Mouse (Mus musculus) heart, embryonic 10.5 days (tissue): Measurements from ENCODE around the gene Fermt3. TPM values are rescaled to one million over a fixed set of nuclear protein-coding genes. Genes with fewer than 3 reads are reported as not detected.

Experiments used
- DNase-seq: peaks from one replicate; pipeline ENCODE4 v3.0.0-alpha.2; 2017; ENCODE audit warnings: low spot score
- H3K27ac ChIP-seq: fragments of 300-500 bp; sonication (generic); 2 replicates; pipeline ENCODE4 v1.5.1; 2016; ENCODE audit warnings: mild to moderate bottlenecking
- H3K27me3 ChIP-seq: fragments of 300-500 bp; sonication (generic); 2 replicates; pipeline ENCODE4 v1.6.1; 2016; ENCODE audit warnings: mild to moderate bottlenecking; ENCODE audit not compliant: poor library complexity, insufficient read depth, severe bottlenecking
- H3K36me3 ChIP-seq: fragments of 300-500 bp; sonication (generic); 2 replicates; pipeline ENCODE4 v1.6.1; 2016; ENCODE audit warnings: mild to moderate bottlenecking, moderate library complexity
- H3K4me1 ChIP-seq: fragments of 300-500 bp; sonication (generic); 2 replicates; pipeline ENCODE4 v1.6.1; 2016; ENCODE audit warnings: mild to moderate bottlenecking
- H3K4me3 ChIP-seq: fragments of 300-500 bp; sonication (generic); 2 replicates; pipeline ENCODE4 v1.5.1; 2016; ENCODE audit warnings: mild to moderate bottlenecking, moderate library complexity
- H3K9me3 ChIP-seq: fragments of 300-500 bp; sonication (generic); 2 replicates; pipeline ENCODE4 v1.6.1; 2016; ENCODE audit warnings: mild to moderate bottlenecking, moderate library complexity
- WGBS: fragments of 180-500 bp; shearing (Covaris S2); methylation state at CpG from one replicate; pipeline ENCODE4 v1.1.7; 2016; 5-methylcytosine and 5-hydroxymethylcytosine counted together
- polyA plus RNA-seq: library from polyadenylated mRNA; unstranded; fragments of >200 nt; fragmentation: Nextera tagmentation; extraction: Ambion mirVana; gene quantifications from 2 replicates; pipeline ENCODE4 v1.2.1, GENCODE M21; 2016

The Fermt3 gene
- 10.6 and 22.7 TPM in 2 replicates for polyA plus RNA-seq

DNA sequence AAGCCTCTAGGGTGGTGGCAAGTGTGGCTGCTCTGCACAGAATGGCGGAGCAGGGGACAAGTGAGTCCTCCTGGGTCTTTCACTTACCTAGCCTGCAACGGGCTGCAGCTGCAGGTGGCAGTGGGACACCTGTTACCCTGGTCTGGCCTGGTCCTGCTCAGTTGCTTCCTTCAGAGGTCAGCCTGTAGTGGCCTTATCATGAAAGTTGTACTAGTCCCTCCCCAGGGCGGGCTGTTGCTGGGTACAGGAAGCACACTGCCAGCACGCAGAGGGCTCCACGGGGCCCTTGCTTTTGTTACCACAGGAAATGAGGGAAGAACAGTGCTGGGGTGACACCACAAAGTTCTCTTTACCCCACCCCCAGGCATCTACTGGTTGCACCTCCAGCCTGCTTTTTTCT is at the start of gene Fermt3:
Fermt3 (minus strand) TSS at position 279 of the 400 bp plus-strand sequence.
- no peaks in the 10 kb centered on the region for H3K27me3 ChIP-seq
- no peak for DNase-seq
- no peaks in the 10 kb centered on the region for H3K9me3 ChIP-seq
- peaks cover 81% of the 10 kb centered on the region for H3K36me3 ChIP-seq
- peaks cover 26% of the 10 kb centered on the region for H3K4me1 ChIP-seq
- H3K4me3 ChIP-seq = peak within 1 kb of the TSS; percentile 16; the same call in 1 of the 2 replicates
- peak within 1 kb of the TSS; percentile 47; the same call in 1 of the 2 replicates for H3K27ac ChIP-seq
- 66% methylated on average over 5 of the region's 5 CpGs for WGBS

- DNase-seq = no peak
- 9% methylated on average over 14 of the region's 14 CpGs for WGBS
- H3K4me1 ChIP-seq = peaks cover 66% of the 10 kb centered on the region
- H3K9me3 ChIP-seq = no peaks in the 10 kb centered on the region
- no peak overlapping the region for H3K4me3 ChIP-seq
- no peak overlapping the region for H3K27ac ChIP-seq
- peaks cover 69% of the 10 kb centered on the region for H3K27me3 ChIP-seq
- no peaks in the 10 kb centered on the region for H3K36me3 ChIP-seq
Observed at GRCm38 (mm10) chr19:7068136-7068535, 48.9 kb upstream of the Fermt3 start.

- DNase-seq = no peak
- H3K27ac ChIP-seq = no peak overlapping the region
- whole genome bisulfite sequencing = 37% methylated on average over 20 of the region's 20 CpGs
- H3K4me1 ChIP-seq = peaks cover 60% of the 10 kb centered on the region
- H3K4me3 ChIP-seq = no peak overlapping the region
- no peaks in the 10 kb centered on the region for H3K36me3 ChIP-seq
- no peaks in the 10 kb centered on the region for H3K9me3 ChIP-seq
- peaks cover 65% of the 10 kb centered on the region for H3K27me3 ChIP-seq
Observed at GRCm38 (mm10) chr19:7067344-7068050, 48.2 kb upstream of the Fermt3 start.

DNA sequence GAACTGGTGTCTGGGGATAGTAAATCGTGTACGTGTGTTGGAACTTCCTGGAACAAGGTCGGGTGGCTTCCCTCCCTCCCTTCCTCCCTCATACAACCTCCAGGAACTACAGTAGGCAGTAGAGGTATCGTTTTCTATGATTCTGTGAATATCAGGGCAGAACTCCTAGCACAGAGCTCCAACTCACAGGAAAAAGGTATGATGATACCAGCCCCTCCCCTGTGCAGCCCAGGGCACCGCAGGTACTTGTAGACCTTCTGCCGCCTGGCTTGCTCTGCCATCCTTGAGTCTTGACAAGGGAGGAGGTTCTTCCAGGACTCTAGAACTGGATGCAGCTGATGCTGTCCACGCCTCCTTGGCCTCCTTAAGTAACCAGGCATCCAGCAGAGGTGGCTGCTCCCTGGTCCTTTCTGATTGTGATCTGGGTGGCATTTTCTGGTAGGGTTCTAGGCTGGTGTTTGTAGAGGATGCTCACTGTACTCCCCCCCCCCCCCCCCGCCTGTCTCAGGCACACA is 47.6 kb upstream of the Fermt3 start:
- Histone ChIP-seq H3K36me3 (no peaks in the 10 kb centered on the region), H3K4me1 (peaks cover 54% of the 10 kb centered on the region), H3K27ac (peak overlapping the region; percentile 74), H3K4me3 (no peak overlapping the region), H3K27me3 (peaks cover 60% of the 10 kb centered on the region), H3K9me3 (no peaks in the 10 kb centered on the region)
- DNase-seq = no peak
- WGBS = 26% methylated on average over 8 of the region's 8 CpGs

- Histone ChIP-seq H3K27ac (peak overlapping the region; percentile 74), H3K36me3 (no peaks in the 10 kb centered on the region), H3K27me3 (peaks cover 54% of the 10 kb centered on the region), H3K9me3 (no peaks in the 10 kb centered on the region), H3K4me1 (peaks cover 49% of the 10 kb centered on the region), H3K4me3 (no peak overlapping the region)
- DNase-seq = no peak
- 34% methylated on average over 15 of the region's 15 CpGs for WGBS
Observed at GRCm38 (mm10) chr19:7066034-7066827, 47.0 kb upstream of the Fermt3 start.

- DNase-seq = peak; percentile 89
- Histone ChIP-seq H3K36me3 (no peaks in the 10 kb centered on the region), H3K4me1 (peaks cover 32% of the 10 kb centered on the region), H3K27ac (no peak overlapping the region), H3K9me3 (no peaks in the 10 kb centered on the region), H3K27me3 (peaks cover 50% of the 10 kb centered on the region), H3K4me3 (no peak overlapping the region)
- WGBS = 1% methylated on average over 3 of the region's 3 CpGs
Observed at GRCm38 (mm10) chr19:7064571-7064970, 45.3 kb upstream of the Fermt3 start.

DNA sequence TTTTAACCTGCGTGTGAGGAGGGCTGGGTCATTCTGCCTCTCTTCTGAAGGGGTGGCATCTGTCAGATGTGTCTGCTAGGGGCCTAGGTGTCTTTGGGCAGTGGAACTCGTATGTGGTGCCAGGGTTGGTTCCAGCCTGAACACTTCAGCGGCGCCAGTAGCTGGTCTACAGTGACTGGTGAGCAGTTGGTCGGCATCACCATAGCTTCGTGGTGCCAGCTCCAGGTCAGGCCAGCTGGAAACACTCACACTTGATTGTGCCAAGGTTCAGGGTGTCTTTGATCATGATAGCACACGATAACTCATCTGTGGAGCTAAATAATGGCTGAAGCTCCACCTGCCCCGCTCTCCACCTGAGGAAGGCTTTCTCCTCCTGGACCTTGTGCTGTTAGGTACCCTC is 43.6 kb upstream of the Fermt3 start:
- Histone ChIP-seq H3K4me1 (peaks cover 29% of the 10 kb centered on the region), H3K9me3 (no peaks in the 10 kb centered on the region), H3K27me3 (peaks cover 46% of the 10 kb centered on the region), H3K27ac (no peak overlapping the region), H3K36me3 (no peaks in the 10 kb centered on the region), H3K4me3 (no peak overlapping the region)
- no peak for DNase-seq
- WGBS = 89% methylated on average over 8 of the region's 8 CpGs

DNA sequence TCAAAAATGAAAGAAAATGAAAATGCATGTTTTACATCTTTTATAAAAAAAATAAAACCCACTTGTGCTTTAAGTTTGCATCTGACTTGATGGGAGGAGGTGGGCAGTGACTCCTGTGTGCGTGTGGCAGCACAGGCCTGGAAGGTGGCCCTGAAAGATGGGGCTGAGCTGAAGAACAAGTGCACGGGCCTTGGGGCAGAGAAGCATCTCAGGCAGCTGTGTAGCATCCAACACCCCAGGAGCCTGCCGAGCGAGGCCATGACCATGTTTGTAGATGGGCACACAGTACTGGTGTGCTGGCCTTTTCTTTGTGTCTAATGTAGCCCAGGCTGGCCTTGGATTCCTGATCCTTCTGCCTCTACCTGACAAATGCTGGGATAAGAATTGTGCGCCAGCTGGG is 42.8 kb upstream of the Fermt3 start:
- Histone ChIP-seq H3K4me3 (no peak overlapping the region), H3K27me3 (peaks cover 37% of the 10 kb centered on the region), H3K36me3 (no peaks in the 10 kb centered on the region), H3K9me3 (no peaks in the 10 kb centered on the region), H3K4me1 (peaks cover 29% of the 10 kb centered on the region), H3K27ac (no peak overlapping the region)
- DNase-seq = no peak
- WGBS = 85% methylated on average over 5 of the region's 5 CpGs

DNA sequence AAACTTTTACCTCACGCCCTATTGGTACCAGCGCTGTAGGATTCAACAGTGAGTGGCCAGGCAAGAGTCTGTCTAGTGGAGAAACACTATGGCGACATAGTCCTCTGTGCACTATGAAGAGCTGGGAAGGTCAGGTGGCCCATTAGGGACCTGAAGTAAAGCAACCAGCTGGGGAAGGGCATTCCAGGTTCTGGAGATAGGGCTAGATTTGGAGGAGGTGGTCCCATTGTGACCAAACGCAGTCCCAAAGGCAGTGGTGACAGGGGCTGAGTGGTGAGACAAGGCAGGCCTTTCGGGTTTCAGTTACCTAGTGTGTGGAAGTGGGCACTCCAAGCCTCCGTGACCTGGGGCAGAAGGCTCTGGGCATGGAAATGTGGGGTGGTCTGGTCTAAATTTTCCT is 39.3 kb upstream of the Fermt3 start:
- Histone ChIP-seq H3K27me3 (peaks cover 21% of the 10 kb centered on the region; the same call in 1 of the 2 replicates), H3K27ac (peak overlapping the region; percentile 88; the same call in 1 of the 2 replicates), H3K36me3 (no peaks in the 10 kb centered on the region), H3K4me1 (peaks cover 33% of the 10 kb centered on the region), H3K9me3 (no peaks in the 10 kb centered on the region), H3K4me3 (peak overlapping the region; percentile 87)
- 38% methylated on average over 6 of the region's 6 CpGs for WGBS
- no peak for DNase-seq

DNA sequence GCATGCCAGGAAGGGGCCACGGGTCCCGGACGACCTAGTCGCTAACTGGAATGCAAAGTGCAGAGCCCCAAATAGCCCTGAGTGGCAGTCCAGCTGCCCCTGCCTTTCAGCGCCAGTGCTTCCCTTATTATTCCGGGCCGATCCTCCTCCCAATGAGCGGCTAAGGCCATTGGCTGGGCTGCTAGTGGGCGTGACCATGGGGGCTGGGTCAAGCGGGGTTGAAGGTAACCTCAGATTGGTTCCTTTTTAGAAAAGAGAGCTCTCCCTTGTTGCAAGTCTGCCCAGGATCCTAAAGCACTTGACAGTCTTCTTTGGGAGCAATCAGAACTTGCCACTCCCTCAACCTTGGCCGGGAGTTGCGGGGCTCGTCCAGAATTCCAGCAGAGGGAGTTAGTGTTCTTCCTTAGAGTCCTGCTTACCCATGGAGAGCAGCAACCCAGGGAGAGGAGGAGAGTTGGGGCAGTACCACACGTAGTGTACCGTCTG is 38.5 kb upstream of the Fermt3 start:
- H3K27me3 ChIP-seq = peaks cover 21% of the 10 kb centered on the region; the same call in 1 of the 2 replicates
- H3K4me1 ChIP-seq = peaks cover 33% of the 10 kb centered on the region
- peak overlapping the region; percentile 88 for H3K27ac ChIP-seq
- peak; percentile 96 for DNase-seq
- no peaks in the 10 kb centered on the region for H3K9me3 ChIP-seq
- H3K36me3 ChIP-seq = no peaks in the 10 kb centered on the region
- peak overlapping the region; percentile 87 for H3K4me3 ChIP-seq
- WGBS = 0% methylated on average over 15 of the region's 15 CpGs

DNA sequence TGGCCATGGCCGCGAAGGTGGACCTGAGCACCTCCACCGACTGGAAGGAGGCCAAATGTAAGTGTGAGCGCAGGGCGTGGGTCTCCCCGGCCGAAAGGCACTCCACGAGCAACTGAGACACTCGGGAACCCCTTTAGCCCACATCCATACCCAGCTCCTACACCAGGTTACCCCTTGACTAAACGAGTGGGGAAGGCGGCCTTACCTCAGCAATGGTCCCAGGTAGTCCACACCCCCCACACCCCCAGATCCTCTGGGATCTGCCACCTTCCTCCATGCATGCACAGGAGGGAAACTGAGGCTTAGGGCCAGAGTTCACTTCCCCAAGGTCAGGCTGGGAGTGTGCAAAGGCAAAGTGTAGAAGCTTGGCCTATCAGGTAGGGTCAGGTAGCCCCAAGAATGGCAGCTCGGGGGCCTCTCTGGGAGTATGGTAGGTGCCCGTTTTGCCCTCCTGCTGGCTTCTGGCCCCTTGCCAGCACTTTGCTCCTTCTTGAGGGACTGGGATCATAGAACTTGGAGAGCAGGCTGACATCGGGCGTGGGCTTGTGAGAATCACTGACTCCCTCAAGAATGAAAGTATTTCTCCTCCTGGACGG is 38.0 kb upstream of the Fermt3 start:
- peaks cover 21% of the 10 kb centered on the region; the same call in 1 of the 2 replicates for H3K27me3 ChIP-seq
- DNase-seq = no peak
- H3K4me1 ChIP-seq = peaks cover 33% of the 10 kb centered on the region
- H3K27ac ChIP-seq = peak overlapping the region; percentile 88
- no peaks in the 10 kb centered on the region for H3K36me3 ChIP-seq
- 3% methylated on average over 16 of the region's 16 CpGs for WGBS
- no peaks in the 10 kb centered on the region for H3K9me3 ChIP-seq
- peak overlapping the region; percentile 87 for H3K4me3 ChIP-seq

- Histone ChIP-seq H3K4me3 (peak within 1 kb of the TSS; percentile 87), H3K9me3 (no peaks in the 10 kb centered on the region), H3K27me3 (peaks cover 21% of the 10 kb centered on the region; the same call in 1 of the 2 replicates), H3K27ac (peak within 1 kb of the TSS; percentile 88), H3K36me3 (no peaks in the 10 kb centered on the region), H3K4me1 (peaks cover 33% of the 10 kb centered on the region)
- DNase-seq = peak; percentile 92
- WGBS = under 1% methylated on average over 72 of the region's 72 CpGs
Observed at GRCm38 (mm10) chr19:7056248-7057087, 37.2 kb upstream of the Fermt3 start, which contains the start of gene Macrod1. Gene Macrod1, plus strand, starts transcription at chr19:7056810.
